Comparison of ENCODE assay signal across 12 mouse cellular contexts in genomic region chr14:24189598-24189997, GRCm38 (mm10). TPM values are rescaled to one million over a fixed set of nuclear protein-coding genes. Genes with fewer than 3 reads are reported as not detected.
DNase-seq lines count a peak whose midpoint lies in the region; ATAC-seq and TF ChIP-seq lines count a peak whose summit lies in the region.
"Had no signal": no experiment of that assay in that cellular context is flagged by ENCODE, and none has a peak within 500 bp of the region (broad histone marks: within the 10 kb centered on the region; RNA-seq: fewer than 3 reads in every experiment).

No protein-coding gene starts in this region.

- H3K4me1 ChIP-seq in lung, embryonic 14.5 days (ENCODE audit: insufficient read depth), result no peaks in the 10 kb centered on the region

- TF ChIP-seq CTCF in lung, embryonic 14.5 days (IDR thresholded peaks at IDR 0.05; ENCODE audit: low read depth), result no peak

- no peak overlapping the region for H3K27ac ChIP-seq in lung, embryonic 14.5 days (ENCODE audit: low read depth)
- H3K27ac ChIP-seq: embryonic facial prominence, embryonic 15.5 days; forebrain, embryonic 13.5 days; midbrain, embryonic 15.5 days had no signal

- DNase-seq in kidney, adult 11 months, result peak; percentile 44
- DNase-seq in kidney, postnatal 14 days, result no peak
- peak; percentile 32 for DNase-seq in lung, embryonic 14.5 days
- DNase-seq in lung, postnatal 14 days, result no peak
- peak; percentile 74 to 76 for DNase-seq in cerebellum, adult 18-20 months
- DNase-seq in cerebellum, postnatal 36 days, result peak; percentile 62 to 65
- no peak for DNase-seq in urinary bladder, postnatal 4 days (ENCODE audit: low spot score in 2 of 2)
- DNase-seq: adrenal gland, adult 2 months; thymus, adult 18-20 months had no signal

- H3K9me3 ChIP-seq in lung, embryonic 14.5 days (ENCODE audit: low read depth, low read length), result no peaks in the 10 kb centered on the region
- H3K9me3 ChIP-seq: embryonic facial prominence, embryonic 15.5 days; forebrain, embryonic 13.5 days; midbrain, embryonic 15.5 days had no signal

- ATAC-seq in lung, embryonic 14.5 days (ENCODE audit: insufficient read depth), result no peak
- ATAC-seq: forebrain, embryonic 13.5 days; midbrain, embryonic 15.5 days had no signal

- no peak overlapping the region for H3K9ac ChIP-seq in lung, embryonic 14.5 days
- H3K9ac ChIP-seq: embryonic facial prominence, embryonic 15.5 days; forebrain, embryonic 13.5 days; midbrain, embryonic 15.5 days had no signal

- WGBS in lung, embryonic 14.5 days, result 50% methylated on average over 7 of the region's 7 CpGs

- H3K4me2 ChIP-seq in lung, embryonic 14.5 days, result no peak overlapping the region
- H3K4me2 ChIP-seq: embryonic facial prominence, embryonic 15.5 days; forebrain, embryonic 13.5 days; midbrain, embryonic 15.5 days had no signal

- H3K4me3 ChIP-seq in lung, embryonic 14.5 days (ENCODE audit: low read depth, low read length), result no peak overlapping the region
- H3K4me3 ChIP-seq: embryonic facial prominence, embryonic 15.5 days; forebrain, embryonic 13.5 days; midbrain, embryonic 15.5 days had no signal

- H3K27me3 ChIP-seq in lung, embryonic 14.5 days (ENCODE audit: insufficient read depth, low read length), result no peaks in the 10 kb centered on the region
- H3K27me3 ChIP-seq: embryonic facial prominence, embryonic 15.5 days; forebrain, embryonic 13.5 days; midbrain, embryonic 15.5 days had no signal

- peaks cover 24% of the 10 kb centered on the region; the same call in 1 of the 2 replicates for H3K36me3 ChIP-seq in lung, embryonic 14.5 days (ENCODE audit: insufficient read depth)
- H3K36me3 ChIP-seq: midbrain, embryonic 15.5 days had no signal

RNA-seq across cellular contexts. Expression of gene Dlg5, which starts 56.1 kb away (rescaled TPM):
- polyA plus RNA-seq in lung, embryonic 14.5 days (2014; fragmentation: Nextera tagmentation; extraction: Ambion mirVana), result 25.8 and 28.9 TPM in 2 replicates

Comparison
In these comparisons a context has a peak if more than half of its experiments do, and no peak if none do; other contexts are left out.
1. DNase-seq: peak in kidney, adult 11 months (single experiment), lung, embryonic 14.5 days (single experiment), cerebellum, adult 18-20 months (2 of 2) and cerebellum, postnatal 36 days (2 of 2); none in kidney, postnatal 14 days (single experiment), lung, postnatal 14 days (single experiment) and urinary bladder, postnatal 4 days (0 of 2).